Mouse (Mus musculus) liver, embryonic 13.5 days (tissue): ENCODE data around the gene Evi5. TPM values are rescaled to one million over a fixed set of nuclear protein-coding genes. Genes with fewer than 3 reads are reported as not detected.

Experiments
- ATAC-seq: fragments of 200-750 bp; cut with Nextera tagmentation; 2 replicates; pipeline ENCODE4 v1.8.0; 2017; ENCODE audit warnings: low read depth, mild to moderate bottlenecking, moderate number of reproducible peaks, moderate library complexity
- DNase-seq: peaks from one replicate; pipeline ENCODE4 v3.0.0; 2022
- H3K27ac ChIP-seq: fragments of 300-500 bp; sonication (generic); 2 replicates; pipeline ENCODE4 v1.5.1; 2015; ENCODE audit warnings: moderate library complexity, mild to moderate bottlenecking, inconsistent platforms
- H3K27me3 ChIP-seq: fragments of 300-500 bp; sonication (generic); 2 replicates; pipeline ENCODE4 v1.6.1; 2015; ENCODE audit warnings: mild to moderate bottlenecking, inconsistent platforms
- H3K36me3 ChIP-seq: fragments of 300-500 bp; sonication (generic); 2 replicates; pipeline ENCODE4 v1.6.1; 2015; ENCODE audit warnings: mild to moderate bottlenecking, inconsistent platforms
- H3K4me1 ChIP-seq: fragments of 300-500 bp; sonication (generic); replicated peaks from 2 replicates; pipeline ENCODE4 v1.6.1; 2015; ENCODE audit warnings: inconsistent platforms
- H3K4me2 ChIP-seq: fragments of 300-500 bp; sonication (generic); 2 replicates; pipeline ENCODE4 v1.6.1; 2015; ENCODE audit warnings: inconsistent platforms, mild to moderate bottlenecking, moderate library complexity
- H3K4me3 ChIP-seq: fragments of 300-500 bp; sonication (generic); replicated peaks from 2 replicates; pipeline ENCODE4 v1.5.1; 2015; ENCODE audit warnings: mild to moderate bottlenecking, inconsistent platforms
- H3K9ac ChIP-seq: fragments of 300-500 bp; sonication (generic); 2 replicates; pipeline ENCODE4 v1.6.1; 2015; ENCODE audit warnings: mild to moderate bottlenecking, inconsistent platforms
- H3K9me3 ChIP-seq: fragments of 300-500 bp; sonication (generic); replicated peaks from 2 replicates; pipeline ENCODE4 v1.6.1; 2016; ENCODE audit warnings: inconsistent platforms
- WGBS: fragments of 180-500 bp; shearing (Covaris S2); methylation state at CpG from one replicate; pipeline ENCODE4 v1.1.7; 2015; ENCODE audit not compliant: insufficient replicate concordance; 5-methylcytosine and 5-hydroxymethylcytosine counted together
- polyA plus RNA-seq: library from polyadenylated mRNA; unstranded; fragments of >200 nt; fragmentation: Nextera tagmentation; extraction: Ambion mirVana; gene quantifications from 2 replicates; pipeline ENCODE4 v1.2.1, GENCODE M21; 2015

Evi5 gene
- 51.3 and 55.5 TPM in 2 replicates for polyA plus RNA-seq

- Histone ChIP-seq H3K27ac (peak within 1 kb of the TSS; percentile 100), H3K9me3 (no peaks in the 10 kb centered on the region), H3K27me3 (no peaks in the 10 kb centered on the region), H3K4me1 (peaks cover 59% of the 10 kb centered on the region), H3K4me3 (peak within 1 kb of the TSS; percentile 76), H3K36me3 (peaks cover 23% of the 10 kb centered on the region), H3K9ac (peak within 1 kb of the TSS; percentile 87), H3K4me2 (peak within 1 kb of the TSS; percentile 70)
- peak; percentile 70 for DNase-seq
- peak; percentile 90 for ATAC-seq
- 25% methylated on average over 4 of the region's 4 CpGs for WGBS
These were observed at the start of gene Evi5 for GRCm38 (mm10) chr5:107874561-107875260. Gene Evi5, minus strand, starts transcription at chr5:107875107.

- Histone ChIP-seq H3K4me2 (no peak overlapping the region), H3K27me3 (no peaks in the 10 kb centered on the region), H3K4me3 (no peak overlapping the region), H3K36me3 (no peaks in the 10 kb centered on the region), H3K27ac (no peak overlapping the region), H3K9me3 (no peaks in the 10 kb centered on the region), H3K4me1 (peaks cover 12% of the 10 kb centered on the region), H3K9ac (no peak overlapping the region)
- ATAC-seq: no peak
- 79% methylated on average over 8 of the region's 8 CpGs for WGBS
- DNase-seq: no peak
These were observed 49.7 kb upstream of the Evi5 start for GRCm38 (mm10) chr5:107924564-107924963.

GRCm38 (mm10) chr5:107922836-107923235 lies 47.9 kb upstream of the Evi5 start:
- Histone ChIP-seq H3K27me3 (no peaks in the 10 kb centered on the region), H3K27ac (0 out of 2 replicates have a peak overlapping the region, but pooled peaks have one; percentile 1), H3K9ac (no peak overlapping the region), H3K4me3 (no peak overlapping the region), H3K9me3 (no peaks in the 10 kb centered on the region), H3K36me3 (no peaks in the 10 kb centered on the region), H3K4me1 (peaks cover 12% of the 10 kb centered on the region), H3K4me2 (no peak overlapping the region)
- no peak for DNase-seq
- 53% methylated on average over 1 of the region's 1 CpGs for WGBS
- no peak for ATAC-seq

GRCm38 (mm10) chr5:107921400-107922252 lies 46.7 kb upstream of the Evi5 start:
- Histone ChIP-seq H3K9ac (no peak overlapping the region), H3K27ac (no peak overlapping the region), H3K4me2 (no peak overlapping the region), H3K4me1 (peaks cover 5% of the 10 kb centered on the region), H3K4me3 (no peak overlapping the region), H3K36me3 (no peaks in the 10 kb centered on the region), H3K27me3 (no peaks in the 10 kb centered on the region), H3K9me3 (no peaks in the 10 kb centered on the region)
- 81% methylated on average over 2 of the region's 2 CpGs for WGBS
- peak; percentile 37; the same call in 1 of the 2 replicates for ATAC-seq
- peak; percentile 33 for DNase-seq

- H3K4me2 ChIP-seq: no peak overlapping the region
- H3K36me3 ChIP-seq: 0 out of 2 replicates have a peak, but pooled peaks cover under 1% of the 10 kb centered on the region
- no peak overlapping the region for H3K9ac ChIP-seq
- ATAC-seq: no peak
- no peak overlapping the region for H3K4me3 ChIP-seq
- H3K27me3 ChIP-seq: no peaks in the 10 kb centered on the region
- 62% methylated on average over 4 of the region's 4 CpGs for WGBS
- H3K27ac ChIP-seq: no peak overlapping the region
- no peak for DNase-seq
- H3K4me1 ChIP-seq: no peaks in the 10 kb centered on the region
- H3K9me3 ChIP-seq: no peaks in the 10 kb centered on the region
These were observed 40.4 kb upstream of the Evi5 start for GRCm38 (mm10) chr5:107915280-107915679.

- Histone ChIP-seq H3K9ac (no peak overlapping the region), H3K27ac (no peak overlapping the region), H3K4me2 (no peak overlapping the region), H3K27me3 (no peaks in the 10 kb centered on the region), H3K4me1 (peaks cover 5% of the 10 kb centered on the region; the same call in 1 of the 2 replicates), H3K4me3 (no peak overlapping the region), H3K9me3 (no peaks in the 10 kb centered on the region), H3K36me3 (peaks cover 43% of the 10 kb centered on the region)
- ATAC-seq: no peak
- no peak for DNase-seq
- 81% methylated on average over 5 of the region's 5 CpGs for WGBS
These were observed 36.1 kb upstream of the Evi5 start for GRCm38 (mm10) chr5:107911012-107911411.

GRCm38 (mm10) chr5:107910084-107910616 lies 35.2 kb upstream of the Evi5 start:
- H3K9ac ChIP-seq: no peak overlapping the region
- no peak overlapping the region; the same call in 1 of the 2 replicates for H3K27ac ChIP-seq
- no peak overlapping the region for H3K4me3 ChIP-seq
- H3K4me1 ChIP-seq: peaks cover 6% of the 10 kb centered on the region; the same call in 1 of the 2 replicates
- no peak for ATAC-seq
- 46% methylated on average over 5 of the region's 5 CpGs for WGBS
- H3K9me3 ChIP-seq: no peaks in the 10 kb centered on the region
- no peak overlapping the region for H3K4me2 ChIP-seq
- H3K27me3 ChIP-seq: no peaks in the 10 kb centered on the region
- DNase-seq: no peak
- H3K36me3 ChIP-seq: peaks cover 51% of the 10 kb centered on the region

- peaks cover 56% of the 10 kb centered on the region for H3K36me3 ChIP-seq
- no peak for ATAC-seq
- WGBS: 72% methylated on average over 3 of the region's 3 CpGs
These were observed 34.8 kb upstream of the Evi5 start for GRCm38 (mm10) chr5:107909668-107910067.

GRCm38 (mm10) chr5:107908514-107909110 lies 33.7 kb upstream of the Evi5 start:
- 51% methylated on average over 2 of the region's 2 CpGs for WGBS
- Histone ChIP-seq H3K27ac (no peak overlapping the region), H3K4me1 (peaks cover 11% of the 10 kb centered on the region; the same call in 1 of the 2 replicates), H3K36me3 (peaks cover 66% of the 10 kb centered on the region), H3K9ac (no peak overlapping the region), H3K27me3 (no peaks in the 10 kb centered on the region), H3K4me3 (no peak overlapping the region), H3K9me3 (no peaks in the 10 kb centered on the region), H3K4me2 (no peak overlapping the region)
- DNase-seq (no peak), ATAC-seq (no peak)

More at GRCm38 (mm10) chr5:107909668-107910067, 34.8 kb upstream of the Evi5 start:
- H3K9me3 ChIP-seq: no peaks in the 10 kb centered on the region
- no peak for DNase-seq
- H3K9ac ChIP-seq: no peak overlapping the region
- H3K27ac ChIP-seq: no peak overlapping the region
- H3K4me1 ChIP-seq: peaks cover 6% of the 10 kb centered on the region; the same call in 1 of the 2 replicates
- no peak overlapping the region for H3K4me2 ChIP-seq
- H3K4me3 ChIP-seq: no peak overlapping the region
- no peaks in the 10 kb centered on the region for H3K27me3 ChIP-seq

GRCm38 (mm10) chr5:107904325-107904724 lies 29.4 kb upstream of the Evi5 start:
- Histone ChIP-seq H3K9ac (no peak overlapping the region), H3K27ac (no peak overlapping the region), H3K4me1 (peaks cover 39% of the 10 kb centered on the region), H3K4me3 (no peak overlapping the region), H3K27me3 (no peaks in the 10 kb centered on the region), H3K9me3 (no peaks in the 10 kb centered on the region), H3K36me3 (peaks cover 75% of the 10 kb centered on the region), H3K4me2 (no peak overlapping the region)
- ATAC-seq (no peak), DNase-seq (no peak)
- 63% methylated on average over 3 of the region's 3 CpGs for WGBS
